Mouse (Mus musculus): ENCODE results near the gene Ecm2.

Ecm2 gene

GRCm38 (mm10) chr13:49492376-49493368 is 11.9 kb upstream of the Ecm2 start, which contains the start of gene Tes3-ps:
Tes3-ps (plus strand) TSS chr13:49493318.
- in situ Hi-C loops (cut with MboI; ENCODE audit: low pct_unique_long_range_greater_than_20kb in 1 of 2, low sequenced_read_pairs in 2 of 2, unreplicated experiment in 1 of 2), result no loop called here

- in situ Hi-C loops (cut with MboI; ENCODE audit: low pct_unique_long_range_greater_than_20kb in 1 of 2, low sequenced_read_pairs in 2 of 2, unreplicated experiment in 1 of 2), result no loop called here
Observed at GRCm38 (mm10) chr13:49505776-49506175, 1.2 kb downstream of the Ecm2 start.

- in situ Hi-C loops (cut with MboI; ENCODE audit: low pct_unique_long_range_greater_than_20kb in 1 of 2, low sequenced_read_pairs in 2 of 2, unreplicated experiment in 1 of 2), result no loop called here
Observed at GRCm38 (mm10) chr13:49507176-49507575, 2.6 kb downstream of the Ecm2 start.

- in situ Hi-C loops (cut with MboI; ENCODE audit: low pct_unique_long_range_greater_than_20kb in 1 of 2, low sequenced_read_pairs in 2 of 2, unreplicated experiment in 1 of 2), result no loop called here
Observed at GRCm38 (mm10) chr13:49518761-49519160, 14.2 kb downstream of the Ecm2 start.

GRCm38 (mm10) chr13:49526235-49526634 is 21.6 kb downstream of the Ecm2 start:
- in situ Hi-C loops (cut with MboI; ENCODE audit: low pct_unique_long_range_greater_than_20kb in 1 of 2, low sequenced_read_pairs in 2 of 2, unreplicated experiment in 1 of 2), result no loop called here

GRCm38 (mm10) chr13:49530636-49531035 is 26.0 kb downstream of the Ecm2 start:
- in situ Hi-C loops (cut with MboI; ENCODE audit: low pct_unique_long_range_greater_than_20kb in 1 of 2, low sequenced_read_pairs in 2 of 2, unreplicated experiment in 1 of 2), result no loop called here

- in situ Hi-C loops (cut with MboI; ENCODE audit: low pct_unique_long_range_greater_than_20kb in 1 of 2, low sequenced_read_pairs in 2 of 2, unreplicated experiment in 1 of 2), result no loop called here
Observed at GRCm38 (mm10) chr13:49536946-49537345, 32.3 kb downstream of the Ecm2 start.

- in situ Hi-C loops (cut with MboI; ENCODE audit: low pct_unique_long_range_greater_than_20kb in 1 of 2, low sequenced_read_pairs in 2 of 2, unreplicated experiment in 1 of 2), result no loop called here
Observed at GRCm38 (mm10) chr13:49538693-49539092, 34.1 kb downstream of the Ecm2 start.

GRCm38 (mm10) chr13:49544279-49544678 is 39.7 kb downstream of the Ecm2 start, which contains the start of gene Aspn:
Aspn (plus strand) TSS chr13:49544443.
- in situ Hi-C loops (cut with MboI; ENCODE audit: low pct_unique_long_range_greater_than_20kb in 1 of 2, low sequenced_read_pairs in 2 of 2, unreplicated experiment in 1 of 2), result no loop called here

- in situ Hi-C loops (cut with MboI; ENCODE audit: low pct_unique_long_range_greater_than_20kb in 1 of 2, low sequenced_read_pairs in 2 of 2, unreplicated experiment in 1 of 2), result no loop called here
Observed at GRCm38 (mm10) chr13:49545646-49546045, 41.0 kb downstream of the Ecm2 start.

- in situ Hi-C loops (cut with MboI; ENCODE audit: low pct_unique_long_range_greater_than_20kb in 1 of 2, low sequenced_read_pairs in 2 of 2, unreplicated experiment in 1 of 2), result no loop called here
Observed at GRCm38 (mm10) chr13:49546517-49546916, 41.9 kb downstream of the Ecm2 start.

GRCm38 (mm10) chr13:49547563-49548150 is 43.0 kb downstream of the Ecm2 start:
- in situ Hi-C loops (cut with MboI; ENCODE audit: low pct_unique_long_range_greater_than_20kb in 1 of 2, low sequenced_read_pairs in 2 of 2, unreplicated experiment in 1 of 2), result no loop called here

GRCm38 (mm10) chr13:49549616-49550015 is 45.0 kb downstream of the Ecm2 start:
- in situ Hi-C loops (cut with MboI; ENCODE audit: low pct_unique_long_range_greater_than_20kb in 1 of 2, low sequenced_read_pairs in 2 of 2, unreplicated experiment in 1 of 2), result no loop called here

GRCm38 (mm10) chr13:49554519-49554918 is 49.9 kb downstream of the Ecm2 start:
- in situ Hi-C loops (cut with MboI; ENCODE audit: low pct_unique_long_range_greater_than_20kb in 1 of 2, low sequenced_read_pairs in 2 of 2, unreplicated experiment in 1 of 2), result no loop called here

GRCm38 (mm10) chr13:49556203-49556602 is 51.6 kb downstream of the Ecm2 start:
- in situ Hi-C loops (cut with MboI; ENCODE audit: low pct_unique_long_range_greater_than_20kb in 1 of 2, low sequenced_read_pairs in 2 of 2, unreplicated experiment in 1 of 2), result no loop called here

- in situ Hi-C loops (cut with MboI; ENCODE audit: low pct_unique_long_range_greater_than_20kb in 1 of 2, low sequenced_read_pairs in 2 of 2, unreplicated experiment in 1 of 2), result no loop called here
Observed at GRCm38 (mm10) chr13:49556924-49557323, 52.3 kb downstream of the Ecm2 start.

GRCm38 (mm10) chr13:49559185-49559584 is 54.6 kb downstream of the Ecm2 start:
- in situ Hi-C loops (cut with MboI; ENCODE audit: low pct_unique_long_range_greater_than_20kb in 1 of 2, low sequenced_read_pairs in 2 of 2, unreplicated experiment in 1 of 2), result no loop called here

GRCm38 (mm10) chr13:49560886-49561285 is 56.3 kb downstream of the Ecm2 start:
- in situ Hi-C loops (cut with MboI; ENCODE audit: low pct_unique_long_range_greater_than_20kb in 1 of 2, low sequenced_read_pairs in 2 of 2, unreplicated experiment in 1 of 2), result no loop called here

- in situ Hi-C loops (cut with MboI; ENCODE audit: low pct_unique_long_range_greater_than_20kb in 1 of 2, low sequenced_read_pairs in 2 of 2, unreplicated experiment in 1 of 2), result no loop called here
Observed at GRCm38 (mm10) chr13:49564347-49564746, 59.7 kb downstream of the Ecm2 start.

- in situ Hi-C loops (cut with MboI; ENCODE audit: low pct_unique_long_range_greater_than_20kb in 1 of 2, low sequenced_read_pairs in 2 of 2, unreplicated experiment in 1 of 2), result no loop called here
Observed at GRCm38 (mm10) chr13:49570371-49570770, 65.8 kb downstream of the Ecm2 start.

All from mouse embryonic stem cell (cell line).